Mouse (Mus musculus) heart, postnatal 0 days (tissue): ENCODE measurements around the gene a.

Source experiments
- CTCF ChIP-seq: IDR thresholded peaks from 2 replicates; pipeline ENCODE4 v1.5.1; 2016; ENCODE audit warnings: antibody characterized with exemption, control low read depth, low read depth
- EP300 ChIP-seq: IDR thresholded peaks from 2 replicates; pipeline ENCODE4 v1.6.1; 2016; ENCODE audit warnings: antibody characterized with exemption, low read depth

- TF ChIP-seq CTCF (no peak), EP300 (no peak)
Observed at GRCm38 (mm10) chr2:154926843-154927242, 135.6 kb downstream of the a start.
